Mouse (Mus musculus): ENCODE measurements at regions not wholly inside any gene's neighbourhood (a gene's known extent, or its start where the extent isn't known, plus 50 kb on each side); places are given as distances from the start of the nearest gene placed in this dataset.

DNA sequence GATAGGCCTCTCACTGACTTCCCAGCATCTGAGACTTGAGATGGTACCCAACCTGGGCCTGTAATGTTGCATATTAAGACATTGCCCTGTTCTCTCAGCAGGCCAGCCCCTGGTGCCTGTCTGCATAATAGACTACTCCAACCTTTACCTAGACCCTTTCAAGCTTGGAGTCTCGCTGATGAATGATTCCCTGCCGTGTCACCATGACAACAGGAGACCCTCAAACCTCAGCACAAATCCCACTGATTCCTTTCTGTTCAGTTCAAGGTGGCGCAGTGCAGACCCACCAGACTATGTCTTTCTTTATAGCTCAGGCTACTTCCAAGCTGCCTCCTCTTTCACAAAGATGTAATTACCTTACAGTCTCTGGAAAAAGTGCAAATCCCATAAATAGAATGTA lies 172.0 kb downstream of the Dcdc2c start:
- no peak for DNase-seq

DNA sequence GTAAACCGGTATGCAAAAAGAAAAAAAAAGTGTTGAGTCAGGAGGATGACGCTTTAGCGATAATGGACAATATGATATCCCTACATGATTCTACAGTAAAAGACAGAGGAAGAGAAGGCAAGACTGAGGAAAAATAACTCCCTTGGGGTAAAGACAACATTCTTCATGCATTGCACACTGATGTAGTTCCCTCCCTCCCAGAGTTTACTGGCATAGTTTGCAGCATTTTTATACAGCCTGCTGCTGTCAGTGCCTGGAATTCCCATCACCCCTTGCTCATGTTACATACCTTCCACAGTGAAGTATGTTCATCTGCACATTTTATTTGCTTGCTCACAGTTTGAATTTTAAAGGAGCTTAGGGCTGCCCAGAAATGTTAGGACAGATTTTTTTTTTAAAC lies 174.2 kb downstream of the Dcdc2c start:
- DNase-seq = no peak

DNA sequence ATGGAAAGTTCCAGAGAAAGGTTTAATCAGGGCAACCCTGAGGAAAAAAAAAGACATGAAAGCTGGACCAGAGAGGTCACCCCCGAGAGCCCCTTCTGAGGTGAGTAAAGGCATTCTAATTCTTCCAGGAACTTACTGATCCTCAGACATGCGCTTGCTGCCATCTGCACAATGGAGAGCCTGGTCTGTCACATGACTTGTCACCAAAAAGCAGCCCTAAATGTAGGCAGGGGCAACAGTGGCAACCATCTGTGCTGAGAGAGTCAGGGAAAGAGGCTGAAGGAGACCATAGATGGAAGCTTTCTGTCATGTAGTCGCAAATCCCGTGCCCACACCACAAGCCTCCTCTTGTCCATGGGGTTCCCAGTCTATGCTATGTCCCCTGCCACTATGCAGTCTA lies 174.8 kb downstream of the Dcdc2c start:
- no peak for DNase-seq

DNA sequence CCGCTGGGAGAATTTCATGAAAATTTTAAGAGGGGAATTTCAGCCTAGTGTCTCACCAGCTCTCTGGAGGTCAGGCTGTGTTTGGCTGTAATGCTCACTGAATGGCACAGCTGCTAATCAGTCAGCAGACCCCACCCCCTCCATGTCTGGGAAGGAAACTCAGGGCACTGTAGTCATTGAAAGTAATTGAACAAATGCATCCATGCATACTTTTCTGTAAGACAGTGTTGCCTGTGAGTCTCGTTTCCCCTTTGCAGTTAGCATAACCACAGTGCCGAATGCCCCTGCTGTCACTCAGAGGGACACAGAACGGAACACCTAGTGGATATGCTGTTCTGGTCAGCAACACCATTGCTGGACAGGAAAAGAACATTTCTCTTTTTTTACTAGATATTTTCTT lies 175.4 kb downstream of the Dcdc2c start:
- no peak for DNase-seq

DNA sequence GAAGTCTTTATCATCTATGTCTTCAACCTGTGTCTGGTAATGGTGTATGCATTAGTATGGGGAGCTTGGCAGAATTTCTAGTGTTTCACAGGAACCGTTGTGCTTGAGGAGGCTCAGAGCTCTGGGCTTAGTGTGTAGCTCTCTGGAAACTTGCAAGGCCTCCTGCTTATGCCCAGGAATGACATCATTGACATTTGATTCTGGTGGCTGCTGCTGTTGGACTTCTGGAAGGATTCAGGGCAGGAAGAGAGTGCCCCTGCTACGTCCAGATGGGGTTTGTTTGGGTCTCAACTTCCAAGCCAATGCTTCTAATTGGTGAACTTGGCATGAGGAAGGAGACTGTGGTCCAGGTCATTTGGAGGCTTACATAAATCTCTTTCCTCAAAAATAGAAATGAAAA lies 186.9 kb downstream of the Dcdc2c start:
- DNase-seq = no peak

DNA sequence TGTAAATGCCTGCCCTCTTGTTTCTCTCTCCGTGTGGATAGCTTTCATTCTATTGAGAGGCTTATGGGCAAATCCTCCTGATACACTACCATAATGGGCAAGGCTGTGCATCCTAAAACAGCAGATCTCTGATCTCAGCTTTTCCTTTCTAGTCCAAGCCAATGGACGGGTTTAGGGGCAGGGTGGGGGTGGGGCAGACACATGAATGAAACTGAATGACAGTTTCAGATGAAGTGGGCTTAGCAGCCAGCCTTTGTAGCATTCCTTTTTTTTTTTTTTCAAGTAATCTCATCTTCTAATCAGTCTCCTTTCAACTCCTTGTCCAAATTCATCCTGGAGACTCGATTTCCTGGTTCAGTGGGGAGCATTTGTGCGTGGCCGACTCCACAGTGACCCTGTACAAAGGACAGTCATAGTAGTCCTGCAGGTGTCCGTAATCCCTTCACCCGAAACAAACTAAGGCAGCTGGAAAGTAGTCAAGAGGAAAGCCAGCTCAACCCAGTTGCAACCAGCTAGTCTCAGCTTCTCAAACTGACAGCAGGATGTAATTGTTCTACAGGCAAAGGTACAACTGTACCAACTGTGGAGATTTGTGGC lies 193.4 kb downstream of the Dcdc2c start:
- DNase-seq = no peak

DNA sequence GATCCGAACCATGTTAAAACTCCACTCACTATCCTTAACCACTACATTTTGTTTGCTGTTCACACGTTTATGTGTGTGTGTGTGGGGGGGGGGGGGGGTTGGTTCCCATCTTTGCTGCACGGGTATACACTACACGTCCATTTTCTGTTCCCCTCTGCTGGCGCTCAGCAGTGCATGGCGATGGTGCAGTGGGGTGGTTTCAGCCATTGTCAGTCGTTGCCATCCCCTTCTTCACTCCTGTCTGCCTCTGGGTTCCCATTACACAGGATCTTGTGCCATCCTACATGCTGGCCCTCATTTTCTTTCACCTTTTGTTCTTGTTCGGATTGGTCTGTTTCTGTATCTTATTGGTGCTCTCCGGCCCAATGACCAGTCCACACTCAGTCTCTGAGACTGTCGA lies 194.4 kb downstream of the Dcdc2c start:
- DNase-seq = no peak

DNA sequence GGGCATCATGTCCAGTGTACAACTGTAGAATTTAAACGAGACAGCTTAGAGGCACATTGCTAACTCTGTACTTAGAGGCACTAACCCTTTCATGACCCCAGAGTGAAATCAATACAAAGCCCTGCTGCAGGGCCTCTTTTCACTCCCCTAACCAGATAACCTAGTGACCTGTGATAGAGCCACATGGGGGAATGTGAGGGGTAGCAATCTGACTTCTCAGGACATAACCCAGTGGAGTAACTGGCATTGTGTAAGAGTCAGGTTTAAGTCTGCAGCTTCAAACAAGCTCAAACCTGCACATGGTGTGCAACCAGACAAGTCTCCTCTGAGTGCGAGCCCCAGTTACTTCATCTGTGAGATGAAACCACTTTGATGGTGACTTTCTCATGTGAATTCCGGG lies 199.1 kb downstream of the Dcdc2c start:
- DNase-seq = no peak

DNA sequence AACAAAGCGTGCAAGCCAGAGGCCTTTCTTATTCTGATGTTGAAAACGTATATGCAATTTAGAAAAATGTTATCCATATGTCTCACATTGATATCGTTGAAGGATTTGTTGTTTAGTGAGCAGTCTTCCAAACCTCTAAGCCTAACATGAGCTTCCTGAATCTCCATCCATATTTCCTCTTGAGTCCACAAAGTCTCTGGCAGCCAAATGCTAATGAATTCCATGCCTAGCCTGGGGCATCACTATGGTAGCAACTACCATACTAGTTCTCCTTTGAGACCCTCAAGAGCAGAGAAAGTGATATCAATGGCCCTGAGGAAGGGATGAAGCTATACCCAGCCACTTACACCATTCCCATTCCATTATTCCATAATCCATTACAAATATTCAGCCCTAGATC lies 199.6 kb downstream of the Dcdc2c start:
- no peak for DNase-seq

DNA sequence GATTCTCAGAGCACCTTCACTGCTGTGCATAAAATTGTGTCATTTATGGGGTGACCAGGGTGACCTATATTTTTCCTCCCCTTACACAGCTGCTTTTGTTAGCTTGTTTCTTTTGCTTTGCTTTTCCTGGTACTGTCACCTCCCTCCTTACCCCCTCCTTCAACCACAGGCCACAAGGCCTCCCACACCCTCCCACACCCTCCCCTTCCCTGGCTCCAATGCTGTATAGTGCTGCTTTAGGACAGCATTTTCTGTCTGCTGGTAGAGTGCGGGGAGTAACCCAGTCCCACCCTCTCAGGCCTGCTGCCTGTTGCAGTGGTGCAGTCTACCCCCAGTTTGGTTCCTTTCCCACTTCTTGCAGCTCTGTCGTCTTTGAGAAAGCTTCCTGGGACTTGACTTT lies 209.5 kb downstream of the Dcdc2c start:
- no peak for DNase-seq

DNA sequence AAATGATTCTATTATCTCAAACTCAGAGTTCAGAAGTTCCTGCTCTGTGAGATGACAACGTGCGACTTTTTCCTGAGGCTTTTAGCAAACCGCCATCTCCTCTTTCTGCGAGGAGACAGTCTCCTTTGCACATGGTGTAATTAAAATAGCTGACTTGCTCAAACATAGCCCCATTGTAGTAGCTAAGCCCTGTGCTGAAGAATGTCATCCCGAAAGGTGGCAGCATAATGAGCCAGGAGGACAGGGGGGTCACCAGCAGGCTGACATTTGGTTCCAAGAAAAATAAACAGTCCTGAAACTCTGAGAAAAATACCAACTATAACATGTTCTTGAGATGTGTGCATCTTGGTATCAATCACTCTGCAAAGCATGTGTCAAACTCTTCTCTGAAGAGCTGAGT lies 219.6 kb downstream of the Dcdc2c start:
- no peak for DNase-seq

DNA sequence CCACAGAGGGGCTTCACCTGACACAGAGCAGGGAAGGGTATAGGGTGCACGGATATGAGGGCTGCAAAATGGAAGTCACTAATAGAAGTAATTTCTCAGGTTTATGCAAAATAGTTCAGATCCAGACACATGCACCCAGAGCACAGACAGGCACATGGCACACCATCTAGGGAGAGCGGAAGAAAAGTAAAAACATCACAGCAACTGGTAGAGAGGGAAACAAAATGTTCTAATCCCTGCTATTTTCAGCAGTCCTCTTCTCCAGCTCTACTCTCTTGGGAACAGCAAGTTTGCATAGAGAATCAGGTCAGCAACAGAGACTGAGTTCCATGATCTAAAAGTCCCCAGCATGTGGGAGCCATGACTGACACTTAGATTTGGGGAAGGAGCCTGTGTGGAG lies 220.4 kb downstream of the Dcdc2c start:
- DNase-seq = no peak

DNA sequence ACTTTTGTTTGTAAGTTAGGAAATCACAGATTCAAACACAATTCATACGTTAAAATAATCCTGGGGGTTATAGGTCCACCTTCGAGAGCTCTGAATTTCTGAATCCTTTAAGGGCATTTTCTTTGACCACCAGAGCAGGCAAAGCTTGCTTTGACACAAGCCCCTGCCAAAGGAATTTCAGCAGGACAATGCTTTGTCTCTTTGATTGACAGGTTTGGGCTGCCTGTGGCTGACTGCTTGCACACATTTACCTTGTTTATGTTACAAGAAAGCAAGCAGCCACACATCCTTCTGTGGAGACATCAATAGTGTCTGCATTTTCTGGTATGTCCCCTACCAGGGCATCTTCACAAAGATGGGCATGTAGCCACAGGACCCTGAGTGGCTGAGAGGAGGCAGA lies 228.5 kb downstream of the Dcdc2c start:
- no peak for DNase-seq

DNA sequence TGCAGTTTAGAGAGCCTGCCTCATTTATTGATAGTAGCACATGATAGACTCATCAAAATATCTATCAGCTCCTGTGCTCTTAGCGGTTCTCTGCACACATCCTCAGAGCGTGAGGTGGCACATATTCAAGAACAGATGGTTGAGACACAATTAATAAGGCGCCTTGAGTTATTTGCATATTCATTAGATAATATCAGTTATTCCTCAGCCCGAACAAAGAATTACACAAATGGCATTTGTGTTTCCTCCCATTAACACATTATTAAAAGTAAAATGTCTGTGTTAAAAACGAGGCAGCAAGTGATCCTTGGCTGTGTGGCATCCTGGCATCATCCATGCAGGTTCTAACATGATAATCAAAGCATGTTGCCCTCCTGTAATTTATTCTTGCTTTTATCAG lies 243.0 kb downstream of the Dcdc2c start:
- DNase-seq = no peak

DNA sequence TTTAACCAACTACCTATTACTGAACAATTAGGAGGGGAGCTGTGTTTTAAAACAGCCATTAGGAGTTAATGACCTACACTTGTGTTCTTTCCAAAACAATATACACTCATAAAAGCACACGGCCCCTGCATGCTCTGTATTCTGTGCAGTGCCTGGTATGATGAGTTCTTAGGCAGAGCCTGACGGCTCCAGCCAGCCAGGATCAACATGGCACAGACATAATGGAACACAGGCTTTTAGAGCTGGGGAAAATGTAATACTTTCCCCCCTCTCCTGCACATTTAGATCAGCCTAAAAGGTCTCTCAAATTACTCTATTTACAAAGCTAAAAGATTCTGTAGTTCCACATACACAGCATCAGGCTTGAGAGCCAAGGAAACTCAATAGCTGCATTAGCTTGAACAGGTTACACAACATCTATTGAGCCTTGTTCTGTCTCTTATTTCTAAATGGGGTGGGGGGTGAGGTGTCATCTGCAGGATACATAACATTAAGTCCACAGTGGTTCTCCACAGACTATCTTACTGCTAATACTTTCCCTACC lies 250.1 kb downstream of the Dcdc2c start:
- DNase-seq = no peak

DNA sequence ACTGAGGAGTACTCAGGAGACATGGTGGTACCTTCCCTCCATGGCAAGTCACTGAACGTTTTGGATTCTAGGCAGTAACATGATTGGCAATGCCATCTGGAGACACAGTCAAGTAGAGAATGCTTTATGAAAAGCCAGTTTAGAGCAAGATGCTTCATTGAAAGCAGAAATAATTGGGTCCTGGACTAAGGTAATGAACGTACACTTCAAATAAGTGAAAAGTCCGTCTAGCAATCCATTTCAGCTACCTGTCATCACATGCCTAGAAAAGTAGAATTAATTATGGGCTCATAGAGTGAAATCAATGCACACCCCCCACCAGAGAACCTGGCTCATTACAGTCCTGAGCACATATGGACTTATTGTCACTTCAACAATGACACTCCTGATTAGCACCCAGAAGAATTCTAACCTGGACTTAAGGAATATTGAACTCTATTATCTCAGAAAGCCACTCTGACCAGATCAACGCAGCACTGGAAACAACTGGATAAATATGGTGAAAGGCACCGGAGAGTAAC lies 263.8 kb downstream of the Dcdc2c start:
- DNase-seq = no peak

DNA sequence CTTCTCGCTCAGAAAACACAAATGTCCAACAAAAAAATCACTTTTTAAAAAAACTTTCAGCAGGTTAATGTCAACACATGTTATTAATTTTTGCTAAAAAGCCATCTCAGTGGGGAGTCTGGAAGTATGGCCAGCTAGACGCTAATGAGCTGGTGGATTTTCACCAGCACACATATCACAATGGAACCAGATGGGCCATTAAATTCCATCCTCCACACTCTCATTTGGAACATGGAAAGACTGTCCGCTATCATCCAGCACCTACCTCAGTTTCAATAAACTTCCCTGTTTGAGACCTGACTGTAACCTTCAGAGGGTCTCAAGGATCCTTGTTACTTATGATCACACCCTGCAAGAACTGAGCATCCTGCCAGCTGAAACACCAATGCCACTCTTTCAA lies 296.7 kb downstream of the Dcdc2c start:
- DNase-seq = no peak

DNA sequence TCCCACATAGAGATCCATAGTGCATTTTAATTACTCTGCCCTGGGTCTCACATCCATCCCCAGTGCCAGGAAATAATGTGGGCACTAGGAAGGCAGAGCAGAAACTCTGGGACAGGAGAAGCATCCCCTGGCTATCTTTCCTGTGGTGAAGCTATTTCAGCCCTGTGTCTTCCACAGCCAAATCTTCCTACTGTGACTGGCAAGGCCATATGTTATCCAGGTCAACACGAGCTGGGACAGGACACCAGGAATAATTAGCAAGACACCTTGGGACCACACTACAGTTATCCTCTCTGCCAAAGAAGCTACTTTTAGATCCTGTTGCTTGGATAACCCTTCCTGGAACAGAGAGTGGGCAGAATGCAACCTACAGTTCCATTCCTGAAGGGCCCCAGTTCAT lies 301.7 kb downstream of the Dcdc2c start:
- DNase-seq = no peak

DNA sequence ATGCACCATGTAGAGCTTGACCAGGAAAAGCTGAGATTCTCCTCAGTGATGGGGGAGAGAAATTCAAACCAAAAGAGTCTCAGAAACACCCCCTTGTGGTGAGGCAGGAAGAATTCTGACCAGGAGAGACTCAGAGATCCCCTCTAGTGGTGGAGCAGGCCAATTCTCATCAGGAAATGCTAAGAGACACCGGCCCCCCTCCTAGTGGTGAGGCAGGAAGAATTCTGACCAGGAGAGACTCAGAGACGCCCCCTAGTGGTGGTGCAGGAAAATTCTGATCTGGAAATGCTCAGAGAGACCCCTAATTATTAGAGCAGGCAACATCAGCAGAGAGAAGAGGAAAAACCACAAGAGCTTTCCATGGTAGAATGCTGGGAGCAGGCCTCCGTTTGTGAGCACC lies 303.4 kb downstream of the Dcdc2c start:
- peak; percentile 24 for DNase-seq

DNA sequence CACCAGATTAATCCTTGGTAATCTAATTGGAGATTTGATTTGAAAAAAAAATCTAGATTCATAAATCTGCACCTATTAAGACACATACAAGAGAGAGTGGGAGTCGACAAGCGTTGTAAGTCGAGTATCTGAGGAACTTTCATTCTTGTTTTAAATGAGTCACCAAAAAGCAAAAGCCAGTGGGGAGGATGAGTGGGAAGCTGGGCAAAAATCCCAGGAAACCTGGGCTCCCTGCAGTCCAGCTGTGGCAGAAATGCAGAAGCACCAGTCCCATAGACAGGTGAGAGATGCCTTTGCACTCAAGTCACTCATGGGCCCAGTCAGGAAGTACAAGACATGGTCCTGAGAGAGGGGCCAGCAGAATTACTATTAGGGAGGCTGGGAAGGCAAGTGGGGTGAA lies 303.9 kb downstream of the Dcdc2c start:
- DNase-seq = no peak

DNA sequence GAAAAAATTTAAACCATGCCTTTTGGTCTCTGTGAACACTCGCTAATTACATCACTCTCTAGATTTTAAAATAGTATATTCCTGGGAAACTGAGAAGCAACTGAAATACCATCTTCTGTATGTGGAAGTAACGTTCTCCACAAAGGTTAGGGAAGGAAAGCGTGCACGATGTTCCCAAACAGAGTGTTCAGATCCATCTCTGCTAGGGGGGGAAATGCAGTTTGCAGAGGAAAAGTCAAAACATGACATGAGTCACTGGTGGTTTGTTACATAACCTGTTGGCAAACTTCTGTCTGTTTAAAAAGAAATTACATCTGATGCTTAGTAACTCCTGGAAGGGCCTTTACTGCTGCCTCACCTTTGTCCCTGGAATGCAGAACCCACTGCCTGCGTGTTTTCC lies 314.2 kb downstream of the Dcdc2c start:
- DNase-seq = no peak

DNA sequence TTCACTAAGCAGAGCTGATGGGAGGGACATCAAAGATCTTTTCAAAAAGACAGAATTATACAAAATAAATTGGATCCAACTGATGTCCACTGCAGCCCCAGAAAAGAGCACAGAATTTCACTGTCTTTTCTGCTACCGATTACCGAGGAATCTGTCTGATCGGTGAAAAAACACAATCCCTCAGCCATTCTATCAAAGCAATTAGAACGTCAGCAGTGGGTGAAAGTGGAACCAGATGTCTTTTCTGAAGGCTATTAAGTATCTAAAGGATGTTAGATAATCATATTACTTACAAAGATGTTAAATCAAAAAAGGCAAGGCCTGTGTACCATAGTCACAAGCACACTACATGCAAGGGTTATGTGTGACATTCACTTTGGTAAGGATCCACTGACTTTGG lies 315.2 kb downstream of the Dcdc2c start:
- DNase-seq = no peak

DNA sequence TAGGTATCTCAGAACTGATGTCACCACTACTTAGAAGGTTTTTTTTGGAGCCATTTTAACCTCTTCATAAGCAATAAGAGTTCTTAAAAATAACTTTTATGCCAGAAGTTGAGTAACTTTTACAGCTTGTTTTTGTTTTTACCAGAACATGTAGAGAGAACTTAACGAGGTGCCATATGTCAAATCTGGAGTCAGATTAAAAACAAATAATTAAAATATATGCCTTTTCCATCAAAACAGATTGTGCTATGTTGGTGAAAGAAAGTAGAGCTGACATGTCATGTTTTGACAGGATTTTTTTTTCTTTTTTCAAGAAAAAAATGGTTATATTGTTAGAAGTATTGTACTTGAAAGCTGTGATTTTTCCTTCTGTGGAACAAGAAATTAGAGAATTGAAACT lies 349.4 kb downstream of the Dcdc2c start:
- DNase-seq = no peak

DNA sequence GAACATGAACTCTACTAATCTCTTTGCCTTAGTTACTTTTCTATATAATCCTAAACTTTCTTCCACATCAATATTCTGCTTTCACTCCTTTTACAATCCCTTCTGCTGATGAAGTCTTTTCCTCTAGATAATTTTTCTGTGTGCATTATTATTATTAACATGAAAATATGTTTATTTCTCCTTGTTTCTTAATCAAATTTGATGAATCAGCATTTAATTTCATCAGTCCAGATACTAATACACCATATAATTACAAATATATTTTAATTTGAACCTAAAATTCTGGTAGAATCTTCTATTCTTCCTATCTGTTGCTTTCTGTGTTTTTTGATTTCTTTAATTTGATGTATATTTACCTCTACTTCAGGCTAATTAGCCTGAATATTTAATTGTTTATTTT lies 365.5 kb downstream of the Dcdc2c start:
- no peak for DNase-seq

DNA sequence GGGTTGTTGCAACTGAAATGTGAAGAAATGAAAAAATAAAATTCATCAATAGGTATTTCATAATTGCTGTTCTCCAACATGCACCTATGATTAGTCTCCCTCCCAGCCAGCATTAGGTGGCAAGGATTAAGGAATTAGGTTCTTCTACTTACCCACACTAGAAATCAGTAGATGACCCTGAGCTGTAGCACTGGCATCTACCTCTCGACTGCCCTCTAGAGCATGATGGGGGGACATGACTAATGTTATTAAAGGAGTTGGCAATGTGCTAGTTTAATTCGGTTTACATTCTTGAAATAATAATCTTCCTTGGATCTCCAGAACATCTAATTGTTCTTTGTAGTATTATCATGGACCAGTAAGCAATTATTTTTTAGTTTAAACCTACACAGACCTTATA lies 370.9 kb downstream of the Dcdc2c start:
- DNase-seq = no peak

Data from heart, postnatal 4 days (tissue).